Mouse (Mus musculus) embryonic facial prominence, embryonic 15.5 days (tissue): ENCODE measurements at regions not wholly inside any gene's neighbourhood (a gene's known extent, or its start where the extent isn't known, plus 50 kb on each side); places are given as distances from the start of the nearest gene placed in this dataset.

Experiments
- ATAC-seq: fragments of 200-750 bp; cut with Nextera tagmentation; 2 replicates; pipeline ENCODE4 v1.8.0; 2017; ENCODE audit warnings: low read depth, moderate TSS enrichment; ENCODE audit not compliant: insufficient number of reproducible peaks, low FRiP score, low TSS enrichment
- H3K27ac ChIP-seq: fragments of 300-500 bp; sonication (generic); replicated peaks from 2 replicates; pipeline ENCODE4 v1.5.1; 2015; ENCODE audit warnings: mild to moderate bottlenecking, inconsistent platforms
- H3K27me3 ChIP-seq: fragments of 300-500 bp; sonication (generic); 2 replicates; pipeline ENCODE4 v1.6.1; 2015; ENCODE audit warnings: inconsistent platforms
- H3K36me3 ChIP-seq: fragments of 300-500 bp; sonication (generic); 2 replicates; pipeline ENCODE4 v1.6.1; 2015; ENCODE audit warnings: mild to moderate bottlenecking, inconsistent platforms
- H3K4me1 ChIP-seq: fragments of 300-500 bp; sonication (generic); 2 replicates; pipeline ENCODE4 v1.6.1; 2015; ENCODE audit warnings: inconsistent platforms
- H3K4me2 ChIP-seq: fragments of 300-500 bp; sonication (generic); replicated peaks from 2 replicates; pipeline ENCODE4 v1.6.1; 2015; ENCODE audit warnings: mild to moderate bottlenecking, inconsistent platforms
- H3K4me3 ChIP-seq: fragments of 300-500 bp; sonication (generic); replicated peaks from 2 replicates; pipeline ENCODE4 v1.5.1; 2015; ENCODE audit warnings: mild to moderate bottlenecking, inconsistent platforms
- H3K9ac ChIP-seq: fragments of 300-500 bp; sonication (generic); 2 replicates; pipeline ENCODE4 v1.6.1; 2015; ENCODE audit warnings: inconsistent platforms
- H3K9me3 ChIP-seq: fragments of 300-500 bp; sonication (generic); replicated peaks from 2 replicates; pipeline ENCODE4 v1.6.1; 2016; ENCODE audit warnings: inconsistent platforms
- WGBS: fragments of 180-500 bp; shearing (Covaris S2); methylation state at CpG from one replicate; pipeline ENCODE4 v1.1.7; 2015; 5-methylcytosine and 5-hydroxymethylcytosine counted together

DNA sequence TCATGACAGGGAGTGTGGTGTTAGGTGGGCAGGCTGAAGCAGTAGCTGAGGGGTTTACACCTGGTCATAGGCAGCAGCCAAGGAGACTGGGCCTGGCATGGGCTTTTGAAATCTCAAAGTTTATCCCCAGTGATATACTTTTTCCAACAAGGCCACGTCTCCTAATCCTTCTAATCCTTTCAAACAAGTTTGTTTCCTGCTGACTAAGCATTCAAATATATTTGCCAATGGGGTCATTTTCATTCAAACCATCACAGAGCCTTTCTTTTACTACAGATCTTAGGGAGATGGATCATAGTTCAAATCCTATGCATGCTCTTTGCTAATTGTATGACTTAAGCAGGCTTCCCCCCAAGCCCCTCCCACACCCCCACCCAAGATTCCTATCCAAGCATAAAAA is 93.0 kb upstream of the Eef1e1 start:
- WGBS = 91% methylated on average over 1 of the region's 1 CpGs

GRCm38 (mm10) chr13:38740066-38740465 is 81.2 kb upstream of the Eef1e1 start:
- H3K36me3 ChIP-seq = no peaks in the 10 kb centered on the region
- no peaks in the 10 kb centered on the region for H3K4me1 ChIP-seq
- H3K27me3 ChIP-seq = no peaks in the 10 kb centered on the region
- H3K9ac ChIP-seq = no peak overlapping the region
- H3K9me3 ChIP-seq = no peaks in the 10 kb centered on the region
- H3K4me3 ChIP-seq = no peak overlapping the region
- 87% methylated on average over 8 of the region's 8 CpGs for whole genome bisulfite sequencing
- H3K4me2 ChIP-seq = no peak overlapping the region
- ATAC-seq = no peak
- no peak overlapping the region for H3K27ac ChIP-seq

More for the DNA sequence above, 93.0 kb upstream of the Eef1e1 start:
- Histone ChIP-seq H3K27me3 (no peaks in the 10 kb centered on the region), H3K4me2 (no peak overlapping the region), H3K27ac (no peak overlapping the region), H3K4me1 (no peaks in the 10 kb centered on the region), H3K4me3 (no peak overlapping the region), H3K36me3 (no peaks in the 10 kb centered on the region), H3K9me3 (no peaks in the 10 kb centered on the region), H3K9ac (no peak overlapping the region)
- no peak for ATAC-seq

DNA sequence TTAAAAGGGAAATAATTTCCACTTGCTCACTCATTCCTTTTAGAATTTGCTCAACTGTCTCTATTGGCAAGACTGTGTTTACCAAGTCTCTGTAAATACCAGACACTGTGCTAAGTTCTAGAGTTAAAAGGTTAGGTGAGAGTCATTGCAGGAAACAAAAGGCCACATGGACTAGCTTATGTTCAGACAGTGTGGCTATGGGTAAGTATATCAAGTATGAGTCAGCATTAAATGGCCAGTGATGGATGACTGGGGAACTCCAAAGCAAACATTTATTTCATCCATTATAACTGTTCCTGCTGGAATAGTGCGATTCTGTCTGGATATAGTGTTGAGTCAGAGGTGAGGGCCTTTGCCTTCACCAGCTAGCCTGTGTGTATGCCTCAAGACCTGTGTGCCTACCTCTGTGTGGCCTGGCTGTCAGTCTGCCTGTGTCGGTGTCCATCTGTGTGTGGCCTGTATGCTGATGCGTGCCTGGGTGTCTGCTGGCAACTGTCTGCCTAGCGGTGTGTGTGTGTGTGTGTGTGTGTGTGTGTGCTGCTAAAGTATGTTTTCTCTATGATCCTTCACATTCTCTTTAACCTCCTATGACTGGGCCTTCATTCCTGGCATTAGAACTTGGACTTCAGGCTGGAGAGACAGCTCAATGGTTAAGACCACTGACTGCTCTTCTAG is 77.6 kb upstream of the Eef1e1 start:
- Histone ChIP-seq H3K9ac (no peak overlapping the region), H3K4me3 (no peak overlapping the region), H3K4me1 (no peaks in the 10 kb centered on the region), H3K4me2 (no peak overlapping the region), H3K9me3 (no peaks in the 10 kb centered on the region), H3K36me3 (no peaks in the 10 kb centered on the region), H3K27ac (no peak overlapping the region), H3K27me3 (no peaks in the 10 kb centered on the region)
- no peak for ATAC-seq
- 94% methylated on average over 4 of the region's 4 CpGs for WGBS

DNA sequence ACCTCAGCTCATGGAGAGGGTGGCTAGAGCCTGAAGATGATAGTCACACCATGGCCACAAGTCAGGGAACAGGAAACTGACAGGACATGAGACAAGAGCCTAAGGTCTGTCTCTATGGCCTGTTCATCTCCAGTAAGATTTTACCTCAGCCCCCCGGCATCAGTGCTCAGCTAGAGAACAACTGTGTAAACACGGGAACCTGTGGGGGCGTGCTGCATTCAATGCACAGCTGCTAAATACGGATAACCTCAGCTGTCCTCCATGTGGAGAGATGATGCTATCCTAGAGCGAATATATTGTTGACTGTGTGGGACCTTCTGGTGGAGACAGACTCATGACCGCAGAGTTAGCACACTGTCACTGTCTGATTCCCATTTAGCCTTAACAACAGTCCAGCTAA is 76.4 kb upstream of the Eef1e1 start:
- no peak for ATAC-seq
- Histone ChIP-seq H3K9me3 (no peaks in the 10 kb centered on the region), H3K27me3 (no peaks in the 10 kb centered on the region), H3K36me3 (no peaks in the 10 kb centered on the region), H3K9ac (no peak overlapping the region), H3K4me3 (no peak overlapping the region), H3K4me1 (no peaks in the 10 kb centered on the region), H3K27ac (no peak overlapping the region), H3K4me2 (no peak overlapping the region)
- WGBS = 74% methylated on average over 6 of the region's 6 CpGs

DNA sequence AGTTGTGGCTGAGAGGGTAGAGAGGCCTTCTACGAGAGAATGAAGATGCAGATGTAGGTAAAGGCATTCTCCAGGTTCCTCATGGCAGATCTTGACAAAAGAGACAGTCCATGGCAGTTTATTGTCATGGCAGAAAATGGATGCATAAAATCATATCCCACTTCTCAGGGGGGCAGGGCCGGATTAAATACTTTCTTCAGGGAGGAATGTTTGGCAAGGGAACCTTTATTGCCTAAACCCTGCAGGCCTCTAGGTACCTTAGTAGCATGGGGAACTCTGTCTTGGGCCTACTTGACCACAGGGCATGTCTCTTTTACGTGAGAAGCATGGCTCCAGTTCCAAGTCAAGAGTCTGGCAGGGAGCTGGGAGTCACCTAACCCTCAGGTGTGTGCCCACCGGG is 74.4 kb upstream of the Eef1e1 start:
- Histone ChIP-seq H3K4me3 (no peak overlapping the region), H3K4me2 (no peak overlapping the region), H3K4me1 (no peaks in the 10 kb centered on the region), H3K9ac (no peak overlapping the region), H3K9me3 (no peaks in the 10 kb centered on the region), H3K27me3 (no peaks in the 10 kb centered on the region), H3K36me3 (no peaks in the 10 kb centered on the region), H3K27ac (no peak overlapping the region)
- no peak for ATAC-seq
- 80% methylated on average over 4 of the region's 4 CpGs for WGBS

DNA sequence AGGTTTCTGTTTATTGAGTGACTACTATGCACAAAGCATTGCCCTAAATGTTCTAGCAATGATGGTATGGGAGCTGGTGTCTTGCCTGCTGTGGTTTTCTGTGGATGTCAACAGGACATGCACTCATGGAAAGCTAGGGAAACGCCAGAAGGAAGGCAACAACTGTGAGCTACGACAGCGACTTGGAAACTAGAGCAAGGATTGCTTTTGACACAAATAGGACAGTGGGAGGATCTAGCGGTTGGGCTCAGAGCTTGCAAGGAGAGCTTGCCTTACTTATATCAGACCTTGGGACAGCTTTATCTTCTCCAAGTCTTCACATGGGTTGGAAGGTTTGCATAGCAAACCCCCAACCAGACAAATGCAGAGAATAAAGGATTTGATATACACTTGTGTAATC is 66.6 kb upstream of the Eef1e1 start:
- WGBS = 87% methylated on average over 4 of the region's 4 CpGs
- Histone ChIP-seq H3K4me3 (no peak overlapping the region), H3K27me3 (no peaks in the 10 kb centered on the region), H3K36me3 (no peaks in the 10 kb centered on the region), H3K9me3 (no peaks in the 10 kb centered on the region), H3K27ac (no peak overlapping the region), H3K4me2 (no peak overlapping the region), H3K9ac (no peak overlapping the region), H3K4me1 (no peaks in the 10 kb centered on the region)
- no peak for ATAC-seq

GRCm38 (mm10) chr13:38721166-38721565 is 62.3 kb upstream of the Eef1e1 start:
- no peak for ATAC-seq
- H3K4me1 ChIP-seq = no peaks in the 10 kb centered on the region
- no peak overlapping the region for H3K4me3 ChIP-seq
- H3K4me2 ChIP-seq = no peak overlapping the region
- H3K27me3 ChIP-seq = no peaks in the 10 kb centered on the region
- H3K36me3 ChIP-seq = no peaks in the 10 kb centered on the region
- no peak overlapping the region for H3K9ac ChIP-seq
- no peak overlapping the region for H3K27ac ChIP-seq
- WGBS = 91% methylated on average over 3 of the region's 3 CpGs
- H3K9me3 ChIP-seq = no peaks in the 10 kb centered on the region

DNA sequence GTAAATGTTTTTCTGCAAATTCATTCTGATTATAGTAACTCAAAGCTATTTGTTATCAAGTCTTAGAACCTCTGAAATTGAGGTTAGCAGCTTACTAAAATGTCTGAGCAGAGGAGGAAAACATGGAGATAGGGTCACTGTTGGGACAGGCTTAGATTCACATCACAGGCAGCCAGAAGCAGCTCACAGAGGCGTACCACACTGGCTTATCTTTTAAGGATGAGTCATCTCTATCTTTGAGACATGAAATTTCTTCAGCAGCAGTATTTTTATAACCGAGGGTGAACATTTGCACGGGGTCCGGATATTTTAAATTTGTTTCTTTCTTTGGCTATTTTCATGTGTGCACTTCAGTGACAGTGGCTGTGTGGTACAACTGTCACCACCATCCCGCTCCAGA is 56.0 kb upstream of the Eef1e1 start:
- no peaks in the 10 kb centered on the region for H3K4me1 ChIP-seq
- ATAC-seq = no peak
- 86% methylated on average over 5 of the region's 5 CpGs for WGBS
- no peak overlapping the region for H3K4me2 ChIP-seq
- no peak overlapping the region for H3K4me3 ChIP-seq
- H3K27ac ChIP-seq = no peak overlapping the region
- H3K36me3 ChIP-seq = no peaks in the 10 kb centered on the region
- no peaks in the 10 kb centered on the region for H3K9me3 ChIP-seq
- no peaks in the 10 kb centered on the region for H3K27me3 ChIP-seq
- H3K9ac ChIP-seq = no peak overlapping the region
